Mouse (Mus musculus) stomach, embryonic 16.5 days (tissue): ENCODE measurements at regions not wholly inside any gene's neighbourhood (a gene's known extent, or its start where the extent isn't known, plus 50 kb on each side); places are given as distances from the start of the nearest gene placed in this dataset.
"Not testable (repeated sequence)": the region's sequence is repeated elsewhere in the genome, so short reads cannot be mapped to it uniquely, and the experiment has no call there.

Source experiments
- ATAC-seq: fragments of 200-750 bp; cut with Nextera tagmentation; 2 replicates; pipeline ENCODE4 v1.8.0; 2017; ENCODE audit warnings: moderate number of reproducible peaks, moderate TSS enrichment; ENCODE audit not compliant: insufficient read depth, low FRiP score
- H3K27ac ChIP-seq: fragments of 300-500 bp; sonication (generic); 2 replicates; pipeline ENCODE4 v1.5.1; 2014; ENCODE audit warnings: low read length
- H3K27me3 ChIP-seq: fragments of 300-500 bp; sonication (generic); 2 replicates; pipeline ENCODE4 v1.6.1; 2014; ENCODE audit warnings: low read length, control low read depth, mixed read lengths; ENCODE audit not compliant: control insufficient read depth, insufficient read depth
- H3K36me3 ChIP-seq: fragments of 300-500 bp; sonication (generic); 2 replicates; pipeline ENCODE4 v1.6.1; 2014; ENCODE audit warnings: low read length; ENCODE audit not compliant: control insufficient read depth, insufficient read depth
- H3K4me1 ChIP-seq: fragments of 300-500 bp; sonication (generic); 2 replicates; pipeline ENCODE4 v1.6.1; 2014; ENCODE audit warnings: low read length, control low read depth, mixed read lengths; ENCODE audit not compliant: control insufficient read depth, insufficient read depth
- H3K4me2 ChIP-seq: fragments of 300-500 bp; sonication (generic); 2 replicates; pipeline ENCODE4 v1.6.1; 2014; ENCODE audit warnings: low read depth, low read length, mixed read lengths
- H3K4me3 ChIP-seq: fragments of 300-500 bp; sonication (generic); replicated peaks from 2 replicates; pipeline ENCODE4 v1.5.1; 2014; ENCODE audit warnings: mild to moderate bottlenecking, low read length
- H3K9ac ChIP-seq: fragments of 300-500 bp; sonication (generic); 2 replicates; pipeline ENCODE4 v1.6.1; 2014; ENCODE audit warnings: low read length
- H3K9me3 ChIP-seq: fragments of 300-500 bp; sonication (generic); replicated peaks from 2 replicates; pipeline ENCODE4 v1.6.1; 2016; ENCODE audit warnings: low read length, control low read depth; ENCODE audit not compliant: control insufficient read depth
- WGBS: fragments of 180-500 bp; shearing (Covaris S2); extraction: QIAGEN DNeasy Blood & Tissue Kit; methylation state at CpG from one replicate; pipeline ENCODE4 v1.1.7; 2014; 5-methylcytosine and 5-hydroxymethylcytosine counted together

- H3K9ac ChIP-seq, result no peak overlapping the region
- H3K27ac ChIP-seq, result no peak overlapping the region
- 0 out of 2 replicates have a peak overlapping the region, but pooled peaks have one; percentile 9 for H3K4me2 ChIP-seq
- no peak overlapping the region for H3K4me3 ChIP-seq
- WGBS, result 25% methylated on average over 4 of the region's 4 CpGs
- ATAC-seq, result no peak
- no peaks in the 10 kb centered on the region for H3K9me3 ChIP-seq
- H3K27me3 ChIP-seq, result no peaks in the 10 kb centered on the region
- H3K4me1 ChIP-seq, result no peaks in the 10 kb centered on the region
- no peaks in the 10 kb centered on the region for H3K36me3 ChIP-seq
These were observed 720.0 kb upstream of the Adam24 start for GRCm38 (mm10) chr8:39954924-39955323.

GRCm38 (mm10) chr8:40005207-40005837 is 669.6 kb upstream of the Adam24 start:
- H3K27ac ChIP-seq, result no peak overlapping the region

GRCm38 (mm10) chr8:40019281-40019943 is 655.5 kb upstream of the Adam24 start:
- no peak overlapping the region for H3K9ac ChIP-seq
- 72% methylated on average over 5 of the region's 5 CpGs for WGBS
- no peaks in the 10 kb centered on the region for H3K27me3 ChIP-seq
- no peaks in the 10 kb centered on the region for H3K9me3 ChIP-seq
- no peaks in the 10 kb centered on the region for H3K36me3 ChIP-seq
- H3K27ac ChIP-seq, result no peak overlapping the region
- ATAC-seq, result no peak
- H3K4me2 ChIP-seq, result no peak overlapping the region
- H3K4me1 ChIP-seq, result no peaks in the 10 kb centered on the region
- no peak overlapping the region for H3K4me3 ChIP-seq

More at GRCm38 (mm10) chr8:40005207-40005837, 669.6 kb upstream of the Adam24 start:
- Histone ChIP-seq H3K9me3 (no peaks in the 10 kb centered on the region), H3K4me3 (no peak overlapping the region), H3K9ac (no peak overlapping the region), H3K36me3 (no peaks in the 10 kb centered on the region), H3K4me1 (no peaks in the 10 kb centered on the region), H3K27me3 (no peaks in the 10 kb centered on the region), H3K4me2 (no peak overlapping the region)
- 89% methylated on average over 1 of the region's 1 CpGs for WGBS
- no peak for ATAC-seq

- Histone ChIP-seq H3K4me2 (no peak overlapping the region), H3K9ac (no peak overlapping the region), H3K36me3 (no peaks in the 10 kb centered on the region), H3K4me3 (no peak overlapping the region), H3K27me3 (no peaks in the 10 kb centered on the region), H3K27ac (no peak overlapping the region), H3K4me1 (no peaks in the 10 kb centered on the region), H3K9me3 (no peaks in the 10 kb centered on the region)
- ATAC-seq, result no peak
These were observed 610.7 kb upstream of the Adam24 start for GRCm38 (mm10) chr8:40064145-40064544.

GRCm38 (mm10) chr8:40071131-40071530 is 603.7 kb upstream of the Adam24 start:
- H3K4me2 ChIP-seq, result no peak overlapping the region
- 89% methylated on average over 2 of the region's 2 CpGs for WGBS
- ATAC-seq, result no peak

GRCm38 (mm10) chr8:40080976-40081375 is 593.9 kb upstream of the Adam24 start:
- ATAC-seq, H3K27ac ChIP-seq: not testable (repeated sequence)

More at GRCm38 (mm10) chr8:40071131-40071530, 603.7 kb upstream of the Adam24 start:
- H3K9ac ChIP-seq, result no peak overlapping the region
- no peaks in the 10 kb centered on the region for H3K36me3 ChIP-seq
- H3K27ac ChIP-seq, result no peak overlapping the region
- no peaks in the 10 kb centered on the region for H3K9me3 ChIP-seq
- H3K4me3 ChIP-seq, result no peak overlapping the region
- no peaks in the 10 kb centered on the region for H3K27me3 ChIP-seq
- H3K4me1 ChIP-seq, result no peaks in the 10 kb centered on the region

GRCm38 (mm10) chr8:40084129-40084528 is 590.7 kb upstream of the Adam24 start:
- no peaks in the 10 kb centered on the region for H3K4me1 ChIP-seq
- ATAC-seq, result no peak
- no peak overlapping the region for H3K27ac ChIP-seq
- H3K27me3 ChIP-seq, result no peaks in the 10 kb centered on the region
- no peak overlapping the region for H3K4me3 ChIP-seq
- H3K9ac ChIP-seq, result no peak overlapping the region
- no peak overlapping the region for H3K4me2 ChIP-seq
- WGBS, result 29% methylated on average over 1 of the region's 1 CpGs
- H3K9me3 ChIP-seq, result no peaks in the 10 kb centered on the region
- no peaks in the 10 kb centered on the region for H3K36me3 ChIP-seq

More at GRCm38 (mm10) chr8:40080976-40081375, 593.9 kb upstream of the Adam24 start:
- H3K4me3 ChIP-seq, H3K9ac ChIP-seq, H3K36me3 ChIP-seq, H3K4me2 ChIP-seq, H3K9me3 ChIP-seq, H3K27me3 ChIP-seq, H3K4me1 ChIP-seq: not testable (repeated sequence)

- H3K4me3 ChIP-seq, result no peak overlapping the region
- H3K9ac ChIP-seq, result no peak overlapping the region
- H3K27ac ChIP-seq, result no peak overlapping the region
- no peak overlapping the region for H3K4me2 ChIP-seq
- WGBS, result 84% methylated on average over 4 of the region's 4 CpGs
- no peak for ATAC-seq
- H3K27me3 ChIP-seq, result no peaks in the 10 kb centered on the region
- H3K9me3 ChIP-seq, result no peaks in the 10 kb centered on the region
- no peaks in the 10 kb centered on the region for H3K4me1 ChIP-seq
- H3K36me3 ChIP-seq, result no peaks in the 10 kb centered on the region
These were observed 585.5 kb upstream of the Adam24 start for GRCm38 (mm10) chr8:40089377-40089776.

- 0 out of 2 replicates have a peak, but pooled peaks cover 2% of the 10 kb centered on the region for H3K9me3 ChIP-seq
- ATAC-seq, result no peak
- no peak overlapping the region for H3K27ac ChIP-seq
- no peaks in the 10 kb centered on the region for H3K27me3 ChIP-seq
- H3K36me3 ChIP-seq, result no peaks in the 10 kb centered on the region
- no peak overlapping the region for H3K4me2 ChIP-seq
- H3K4me1 ChIP-seq, result no peaks in the 10 kb centered on the region
- no peak overlapping the region for H3K9ac ChIP-seq
- 82% methylated on average over 3 of the region's 3 CpGs for WGBS
- H3K4me3 ChIP-seq, result no peak overlapping the region
These were observed 550.5 kb upstream of the Adam24 start for GRCm38 (mm10) chr8:40124402-40124801.
